Mouse (Mus musculus) lung, postnatal 14 days (tissue): Measurements from ENCODE around the gene Hacd3.
A peak's percentile ranks its signal among the peaks of the same experiment; 100 is the strongest.
"Not testable (repeated sequence)": the region's sequence is repeated elsewhere in the genome, so short reads cannot be mapped to it uniquely, and the experiment has no call there.

Experiments
- DNase-seq: peaks from one replicate; pipeline ENCODE4 v3.0.0; 2021

Gene Hacd3

DNA sequence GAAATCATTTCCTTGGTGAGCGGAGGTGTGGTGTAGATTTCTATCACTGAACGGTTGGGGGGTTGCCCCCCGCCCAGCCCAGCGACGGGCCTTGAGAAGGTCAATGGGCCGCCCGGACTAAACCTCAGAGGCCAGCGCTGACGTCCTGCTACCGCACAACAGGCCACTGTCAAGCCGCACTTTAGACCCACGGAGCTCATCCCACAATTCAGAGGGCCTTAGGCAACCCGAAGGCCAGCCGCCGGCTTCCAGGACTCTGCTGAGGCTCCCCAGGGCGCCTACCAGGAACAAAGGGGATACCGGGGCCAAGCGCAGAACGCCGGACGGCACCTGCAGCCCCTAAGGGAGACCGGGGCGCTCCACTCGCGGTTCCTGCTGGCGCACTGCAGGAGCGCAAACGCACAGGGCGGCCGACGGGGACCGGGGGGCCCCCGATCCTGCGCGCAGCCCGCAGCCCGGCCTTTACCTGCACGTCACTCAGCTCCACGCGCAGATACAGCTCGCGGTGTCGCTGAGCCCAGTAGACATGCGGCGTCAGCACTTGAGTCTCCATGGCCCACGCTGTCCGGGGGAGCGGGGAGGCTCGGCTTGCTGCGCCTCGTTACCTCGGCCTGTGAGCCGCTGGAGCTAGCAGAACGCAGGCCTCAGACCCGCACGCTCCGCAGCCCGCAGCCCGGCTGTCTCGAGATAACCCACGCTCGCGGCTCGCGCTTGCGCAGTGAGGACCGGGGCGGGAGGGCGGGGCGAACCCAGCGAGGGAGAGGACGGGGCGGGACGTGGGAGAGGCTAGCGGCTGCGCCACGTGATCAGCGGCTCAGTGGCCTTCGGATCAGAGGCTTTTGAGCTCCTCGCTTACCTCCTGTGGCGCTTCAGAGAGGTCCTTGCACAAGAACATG is at the start of gene Hacd3:
Gene Hacd3 (minus strand): TSS at position 703 of the 896 bp plus-strand sequence.
- peak; percentile 89 for DNase-seq

DNA sequence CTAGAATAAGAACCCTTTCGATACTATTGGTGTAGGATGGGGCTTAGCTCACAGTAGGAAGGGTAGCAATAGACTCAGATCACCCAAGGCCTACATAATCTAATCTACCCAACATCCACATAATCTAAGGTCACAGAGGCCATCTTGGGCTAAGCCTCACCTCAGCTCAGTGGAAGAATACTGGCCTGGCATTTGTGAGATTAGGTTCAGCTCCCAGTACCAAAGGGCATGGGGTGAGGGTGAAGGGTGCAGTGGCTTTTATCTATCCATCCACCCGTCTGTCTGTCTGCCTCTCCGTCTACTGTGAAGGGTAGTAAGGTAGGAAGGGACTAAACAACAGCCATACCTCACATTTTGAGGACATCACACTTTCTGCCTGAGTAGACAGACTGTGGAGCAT is 49.1 kb upstream of the Hacd3 start:
- DNase-seq: no peak

DNA sequence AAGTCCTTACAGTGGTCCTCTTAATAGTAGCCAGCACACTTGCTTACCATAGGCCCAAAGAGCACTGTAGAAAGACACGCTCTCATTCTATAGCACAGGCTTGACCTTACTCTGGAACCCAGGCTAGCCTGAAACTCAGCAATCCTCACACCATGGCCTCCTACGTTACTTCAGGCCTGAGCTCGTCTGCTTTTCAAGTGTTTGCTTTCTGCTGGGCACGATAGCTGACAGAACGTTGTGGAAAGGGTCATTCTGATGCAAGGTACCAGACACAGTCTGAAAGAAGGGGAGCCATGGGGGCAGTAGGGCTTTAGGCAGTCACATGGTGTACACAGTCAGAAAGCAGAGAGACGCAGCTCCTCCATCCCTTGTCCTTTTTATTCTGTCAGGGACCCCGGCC is 42.8 kb upstream of the Hacd3 start:
- DNase-seq: no peak

DNA sequence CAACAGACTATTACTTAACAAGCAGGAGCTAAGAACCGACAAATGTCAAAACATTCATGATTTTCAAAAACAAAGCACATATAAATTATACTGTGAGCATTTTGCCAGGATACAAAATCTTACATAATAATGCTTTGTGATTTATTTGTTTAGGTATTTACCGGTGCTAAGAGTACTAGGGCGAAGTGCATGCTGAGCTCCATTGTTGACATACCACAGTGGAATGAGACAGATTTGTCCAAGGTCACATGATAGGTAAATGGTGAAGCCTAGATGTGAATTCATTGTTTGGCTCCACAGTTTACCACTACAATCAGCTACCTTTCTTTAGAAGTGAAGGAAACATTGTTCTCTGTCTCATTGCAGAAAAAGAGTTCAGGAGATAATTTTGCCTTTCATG is 29.5 kb upstream of the Hacd3 start:
- DNase-seq: no peak

- DNase-seq: no peak
Measured at GRCm38 (mm10) chr9:65049422-65049821, 27.9 kb upstream of the Hacd3 start.

DNA sequence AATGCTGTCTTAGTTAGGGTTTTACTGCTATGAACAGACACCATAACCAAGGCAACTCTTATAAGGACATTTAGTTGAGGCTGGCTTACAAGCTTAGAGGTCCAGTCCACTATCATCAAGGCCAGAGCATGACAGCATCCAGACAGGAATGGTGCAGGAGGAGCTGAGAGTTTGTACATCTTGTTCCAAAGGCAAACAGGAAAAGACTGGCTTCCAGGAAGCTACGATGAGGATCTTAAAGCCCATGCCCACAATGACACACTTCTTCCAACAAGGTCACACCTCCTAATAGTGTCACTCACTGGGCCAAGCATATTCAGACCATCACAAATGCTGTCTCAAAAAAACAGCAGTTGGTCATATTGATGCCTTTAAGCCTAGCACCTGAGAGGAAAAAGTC is 25.5 kb upstream of the Hacd3 start:
- no peak for DNase-seq

DNA sequence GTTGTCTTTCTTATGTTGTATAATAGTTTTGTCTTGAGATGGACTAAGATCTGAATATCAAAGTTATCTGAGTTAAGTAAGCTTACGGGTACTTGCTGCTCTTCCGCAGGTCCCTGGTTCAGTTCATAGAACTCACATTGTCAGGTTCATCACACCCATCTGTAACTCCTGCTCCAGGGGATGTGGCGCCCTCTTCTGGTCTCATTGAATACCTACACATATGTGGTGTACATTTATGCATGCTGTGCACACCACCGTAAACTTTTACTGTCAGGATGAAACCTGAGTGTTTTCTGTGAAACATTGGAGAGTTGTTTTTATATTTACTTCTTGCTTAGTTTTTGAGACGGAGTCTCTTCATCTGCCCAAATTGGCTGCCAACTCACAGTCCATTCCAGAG is 19.9 kb upstream of the Hacd3 start:
- no peak for DNase-seq

- DNase-seq: no peak
Measured at GRCm38 (mm10) chr9:65036861-65037260, 15.4 kb upstream of the Hacd3 start.

GRCm38 (mm10) chr9:65036456-65036855 is 15.0 kb upstream of the Hacd3 start:
- DNase-seq: peak; percentile 72

GRCm38 (mm10) chr9:65032269-65033108 is 11.0 kb upstream of the Hacd3 start, which contains the start of gene Dpp8:
Gene Dpp8, plus strand, starts transcription at chr9:65032414.
- peak; percentile 94 for DNase-seq

DNA sequence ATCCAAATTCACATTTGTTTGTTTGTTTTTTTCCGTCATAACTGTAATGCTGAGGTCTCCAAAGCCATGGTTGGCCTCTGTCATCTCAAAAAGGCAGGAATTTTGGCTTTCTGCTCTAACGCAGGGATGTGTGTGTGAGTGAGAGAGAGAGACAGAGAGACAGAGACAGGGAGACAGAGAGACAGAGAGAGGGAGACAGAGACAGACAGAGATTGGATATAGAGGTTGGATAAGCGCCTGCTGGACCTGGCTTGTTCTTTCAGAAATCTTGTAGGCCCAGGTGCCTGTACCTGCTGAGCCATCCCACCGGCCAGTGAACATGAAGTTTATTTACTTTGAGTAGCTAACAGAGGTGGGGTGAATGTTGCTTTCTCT is 10.4 kb upstream of the Hacd3 start:
- no peak for DNase-seq

GRCm38 (mm10) chr9:65031355-65031754 is 9.9 kb upstream of the Hacd3 start:
- not testable (repeated sequence) for DNase-seq

DNA sequence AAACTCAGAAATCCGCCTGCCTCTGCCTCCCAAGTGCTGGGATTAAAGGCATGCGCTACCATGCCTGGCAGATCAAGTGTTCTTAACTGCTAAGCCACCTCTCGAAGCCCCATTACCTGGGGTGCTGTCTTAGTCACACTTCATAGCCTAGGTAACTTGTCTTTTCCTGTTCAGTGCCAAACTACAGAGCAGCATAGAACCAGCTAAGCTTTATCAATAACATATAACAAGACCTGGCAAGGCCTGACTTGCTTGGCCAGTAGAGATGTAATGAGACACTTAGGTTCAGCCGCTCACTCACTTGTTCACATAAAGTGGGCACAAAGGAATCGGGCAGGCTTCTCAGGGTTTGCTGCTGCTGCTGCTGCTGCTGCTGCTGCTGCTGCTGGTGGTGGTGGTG is 6.8 kb upstream of the Hacd3 start:
- no peak for DNase-seq

DNA sequence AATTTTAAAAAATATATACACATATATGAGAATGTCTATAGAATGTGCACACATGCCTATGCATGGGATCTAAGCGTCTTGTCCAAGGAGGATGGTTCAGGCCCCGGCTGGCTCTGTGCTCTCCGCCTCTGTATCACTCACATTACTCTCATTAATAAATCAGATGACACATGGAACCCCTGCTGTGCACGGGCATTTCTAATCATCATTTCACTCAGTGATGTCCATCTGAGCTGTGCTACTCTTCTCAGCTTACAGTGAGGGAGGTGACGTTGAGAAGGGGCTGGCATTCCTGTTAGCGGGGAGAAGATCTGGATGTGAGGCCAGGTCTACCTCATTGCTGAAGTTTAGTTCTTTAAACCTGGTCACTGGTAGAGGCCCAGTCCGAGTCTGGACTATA is 5.7 kb upstream of the Hacd3 start:
- no peak for DNase-seq

GRCm38 (mm10) chr9:65023447-65023846 is 2.0 kb upstream of the Hacd3 start:
- DNase-seq: no peak

- DNase-seq: no peak
Measured at GRCm38 (mm10) chr9:65022580-65023135, 1.2 kb upstream of the Hacd3 start.

- no peak for DNase-seq
Measured at GRCm38 (mm10) chr9:65021887-65022579, 540 bp upstream of the Hacd3 start.

- no peak for DNase-seq
Measured at GRCm38 (mm10) chr9:65020128-65020527, 1.4 kb downstream of the Hacd3 start.

DNA sequence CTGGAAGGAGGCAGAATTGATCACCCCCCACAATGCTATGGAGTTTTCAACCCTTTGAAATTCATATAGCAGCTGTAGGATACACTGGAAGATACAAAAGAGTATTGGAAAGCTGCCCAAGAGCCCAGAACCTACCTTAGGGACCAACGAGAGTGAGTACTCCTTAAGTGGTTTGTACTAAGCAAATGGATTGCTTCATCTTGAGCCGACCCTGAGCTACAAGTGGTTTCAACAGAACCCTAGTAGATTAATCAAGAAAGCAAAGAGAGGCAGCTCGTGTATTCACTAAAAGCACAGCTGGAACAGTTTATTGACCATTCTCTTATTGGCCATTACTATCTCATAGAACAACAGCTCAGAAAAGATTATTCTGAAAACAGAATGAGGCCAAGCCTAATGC is 2.3 kb downstream of the Hacd3 start:
- DNase-seq: peak; percentile 27

DNA sequence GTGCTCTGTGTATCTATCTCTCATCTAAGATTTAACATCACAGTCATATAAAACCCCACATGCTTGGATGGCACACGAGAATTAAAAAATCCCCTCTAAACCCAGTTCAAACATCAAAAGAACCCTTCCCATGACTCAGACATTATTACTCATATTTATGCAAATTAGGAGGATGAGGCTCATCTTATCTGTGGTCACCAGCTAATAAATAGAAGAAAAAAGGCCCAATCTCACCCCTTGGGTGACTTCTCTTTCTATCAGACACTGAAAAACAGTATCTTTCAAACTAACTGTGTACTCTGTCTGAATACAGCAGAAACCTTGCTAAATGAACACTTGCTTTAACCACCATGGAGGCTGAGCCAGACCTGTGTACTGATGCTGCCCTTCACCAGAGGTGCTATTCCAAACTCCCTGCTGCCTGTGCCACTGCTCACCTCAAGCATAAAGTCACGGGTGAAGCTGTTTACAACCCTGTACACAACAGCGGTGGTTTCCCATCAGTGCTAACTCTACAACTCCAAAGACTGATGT is 2.8 kb downstream of the Hacd3 start:
- DNase-seq: no peak

DNA sequence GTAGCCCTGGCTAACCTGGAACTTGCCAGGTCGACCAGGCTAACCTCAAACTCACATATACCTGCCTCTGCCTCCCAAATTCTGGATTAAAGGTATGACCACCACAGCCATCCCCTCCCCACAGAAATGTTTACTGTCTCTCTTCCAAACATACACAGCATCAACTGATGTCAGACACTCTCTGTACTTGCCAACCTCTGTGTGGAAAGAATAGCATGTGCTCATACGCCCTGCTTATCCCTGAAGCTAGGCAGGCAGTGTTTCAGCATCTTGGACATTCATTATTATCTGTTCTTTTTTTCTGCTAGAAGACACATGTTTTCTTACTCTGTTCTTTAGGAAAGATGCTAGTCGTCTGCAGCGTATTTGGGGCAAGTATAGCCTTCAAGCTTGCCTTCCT is 3.6 kb downstream of the Hacd3 start:
- no peak for DNase-seq

DNA sequence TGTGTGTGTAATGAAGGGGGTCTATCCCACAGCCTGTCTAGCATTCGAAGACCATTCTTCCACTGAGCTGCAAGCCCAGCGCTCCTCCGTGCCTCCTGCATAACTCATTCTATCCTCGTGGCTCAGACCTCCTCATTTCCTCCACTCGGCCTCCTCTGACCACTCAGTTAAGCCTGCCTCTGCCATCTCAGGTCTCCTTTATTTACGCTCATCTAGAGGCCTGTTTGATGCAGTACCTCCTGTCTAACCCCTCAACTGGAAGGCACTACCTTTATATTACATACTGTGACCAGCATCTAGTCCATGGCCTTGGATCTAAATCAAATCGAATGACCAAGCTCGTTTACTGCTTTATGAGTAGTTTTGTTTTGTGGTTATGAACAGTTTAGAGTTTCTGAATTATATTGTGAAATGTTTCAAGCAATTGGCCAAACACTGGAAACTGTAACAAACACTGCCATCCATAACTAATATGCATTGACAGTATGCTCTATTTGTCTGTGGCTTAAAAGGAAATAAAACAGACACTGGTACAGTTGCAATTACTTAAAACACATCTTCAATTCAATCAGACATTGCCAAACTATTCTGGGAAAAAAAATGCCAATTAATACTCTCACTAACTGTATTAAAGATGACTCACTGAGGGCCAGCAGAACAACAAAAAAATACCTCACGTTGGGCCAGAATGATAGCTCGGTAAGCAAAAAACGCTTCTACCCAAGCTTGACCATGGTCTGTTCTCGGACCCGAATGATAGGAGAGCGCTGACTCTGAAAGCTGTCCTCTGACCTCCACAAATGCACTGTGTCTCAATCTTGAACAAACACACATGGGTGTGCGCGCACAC is 4.3 kb downstream of the Hacd3 start:
- no peak for DNase-seq
